Mouse (Mus musculus) testis, adult 2 months (tissue): ENCODE results near the gene Suco.

Experiments
- CTCF ChIP-seq: fragments of 200-500 bp; IDR thresholded peaks from 2 replicates; pipeline ENCODE4 v1.5.1; 2012; ENCODE audit warnings: low read depth, mild to moderate bottlenecking, inconsistent platforms, low read length, moderate library complexity; ENCODE audit not compliant: control insufficient read depth, insufficient read depth, insufficient replicate concordance
- POLR2A ChIP-seq: fragments of 200-500 bp; IDR thresholded peaks from 2 replicates; pipeline ENCODE4 v1.6.1; 2012; ENCODE audit warnings: low read depth, mild to moderate bottlenecking, inconsistent platforms, low read length, moderate library complexity; ENCODE audit not compliant: control insufficient read depth

- TF ChIP-seq CTCF (no peak), POLR2A (no peak)
Observed at GRCm38 (mm10) chr1:161918682-161919372, 42.3 kb upstream of the Suco start.
